ENCODE assay signal across 11 mouse cellular contexts in genomic region chr11:110563272-110563671, GRCm38 (mm10).
DNase-seq lines count a peak whose midpoint lies in the region; ATAC-seq and TF ChIP-seq lines count a peak whose summit lies in the region.
"Had no signal": no experiment of that assay in that cellular context is flagged by ENCODE, and none has a peak within 500 bp of the region (broad histone marks: within the 10 kb centered on the region; RNA-seq: fewer than 3 reads in every experiment).

No protein-coding gene starts in this region.

- H3K27me3 ChIP-seq in heart, embryonic 10.5 days (ENCODE audit: insufficient read depth, poor library complexity, severe bottlenecking): no peaks in the 10 kb centered on the region
- no peaks in the 10 kb centered on the region for H3K27me3 ChIP-seq in testis, adult 2 months (ENCODE audit: control insufficient read depth, insufficient read depth, low read length)
- no peaks in the 10 kb centered on the region for H3K27me3 ChIP-seq in kidney, embryonic 15.5 days
- H3K27me3 ChIP-seq: CH12.LX; liver, embryonic 13.5 days had no signal

- TF ChIP-seq POLR2A in testis, adult 2 months (IDR thresholded peaks at IDR 0.05; ENCODE audit: control insufficient read depth, low read depth, low read length): no peak

- peak overlapping the region; percentile 13; the same call in 1 of the 2 replicates for H3K4me3 ChIP-seq in heart, embryonic 10.5 days
- H3K4me3 ChIP-seq in testis, adult 2 months (ENCODE audit: control insufficient read depth, low read depth, low read length): peak overlapping the region; percentile 15; the same call in 1 of the 2 replicates
- H3K4me3 ChIP-seq in kidney, embryonic 15.5 days (replicated peaks): no peak overlapping the region
- H3K4me3 ChIP-seq: liver, embryonic 13.5 days had no signal

- H3K4me2 ChIP-seq in kidney, embryonic 15.5 days: no peak overlapping the region
- H3K4me2 ChIP-seq: liver, embryonic 13.5 days had no signal

- no peak overlapping the region for H3K9ac ChIP-seq in kidney, embryonic 15.5 days
- H3K9ac ChIP-seq: liver, embryonic 13.5 days had no signal

- no peak for ATAC-seq in kidney, embryonic 15.5 days (replicated peaks; ENCODE audit: low FRiP score)
- ATAC-seq: forebrain, embryonic 14.5 days had no signal

- intact Hi-C loops in heart, postnatal 36 days (cut with DNase I): no loop called here

- no peaks in the 10 kb centered on the region for H3K36me3 ChIP-seq in heart, embryonic 10.5 days
- no peaks in the 10 kb centered on the region for H3K36me3 ChIP-seq in testis, adult 2 months (ENCODE audit: control insufficient read depth, insufficient read depth, low read length)
- H3K36me3 ChIP-seq in kidney, embryonic 15.5 days: no peaks in the 10 kb centered on the region
- H3K36me3 ChIP-seq: liver, embryonic 13.5 days had no signal

- 33% methylated on average over 12 of the region's 12 CpGs for WGBS in heart, embryonic 10.5 days
- WGBS in kidney, embryonic 15.5 days: 54% methylated on average over 12 of the region's 12 CpGs

- no peaks in the 10 kb centered on the region for H3K9me3 ChIP-seq in heart, embryonic 10.5 days
- H3K9me3 ChIP-seq in kidney, embryonic 15.5 days (replicated peaks): no peaks in the 10 kb centered on the region
- H3K9me3 ChIP-seq: liver, embryonic 13.5 days had no signal

- H3K4me1 ChIP-seq in heart, embryonic 10.5 days: 0 out of 2 replicates have a peak, but pooled peaks cover 5% of the 10 kb centered on the region
- H3K4me1 ChIP-seq in testis, adult 2 months (ENCODE audit: control insufficient read depth, insufficient read depth, low read length): no peaks in the 10 kb centered on the region
- no peaks in the 10 kb centered on the region for H3K4me1 ChIP-seq in kidney, embryonic 15.5 days
- H3K4me1 ChIP-seq: liver, embryonic 13.5 days had no signal

- TF ChIP-seq CTCF in testis, adult 2 months (IDR thresholded peaks at IDR 0.05; ENCODE audit: control insufficient read depth, insufficient read depth, insufficient replicate concordance, low read depth, low read length): no peak

- H3K27ac ChIP-seq in heart, embryonic 10.5 days: no peak overlapping the region
- no peak overlapping the region for H3K27ac ChIP-seq in testis, adult 2 months (ENCODE audit: control insufficient read depth, insufficient read depth, low read depth, low read length)
- peak overlapping the region; percentile 46; the same call in 1 of the 2 replicates for H3K27ac ChIP-seq in kidney, embryonic 15.5 days
- H3K27ac ChIP-seq: liver, embryonic 13.5 days had no signal

- no peak for DNase-seq in heart, embryonic 10.5 days (ENCODE audit: low spot score)
- DNase-seq in heart, postnatal 36 days: no peak
- DNase-seq in testis, postnatal 14 days (ENCODE audit: low spot score): no peak
- no peak for DNase-seq in spleen, postnatal 4 days (ENCODE audit: low spot score in 2 of 2)
- no peak for DNase-seq in cerebellum, adult 8-10 months
- DNase-seq in layer of hippocampus, adult 11-12 months (ENCODE audit: low spot score): no peak
- DNase-seq: liver, embryonic 13.5 days had no signal
